Mouse (Mus musculus): ENCODE data around the gene Bud13. TPM values are rescaled to one million over a fixed set of nuclear protein-coding genes. Genes with fewer than 3 reads are reported as not detected.
"Not testable (repeated sequence)": the region's sequence is repeated elsewhere in the genome, so short reads cannot be mapped to it uniquely, and the experiment has no call there.

Gene Bud13
- total RNA-seq, 2 experiments from 2014 or later: 13.5 to 14.4 TPM

DNA sequence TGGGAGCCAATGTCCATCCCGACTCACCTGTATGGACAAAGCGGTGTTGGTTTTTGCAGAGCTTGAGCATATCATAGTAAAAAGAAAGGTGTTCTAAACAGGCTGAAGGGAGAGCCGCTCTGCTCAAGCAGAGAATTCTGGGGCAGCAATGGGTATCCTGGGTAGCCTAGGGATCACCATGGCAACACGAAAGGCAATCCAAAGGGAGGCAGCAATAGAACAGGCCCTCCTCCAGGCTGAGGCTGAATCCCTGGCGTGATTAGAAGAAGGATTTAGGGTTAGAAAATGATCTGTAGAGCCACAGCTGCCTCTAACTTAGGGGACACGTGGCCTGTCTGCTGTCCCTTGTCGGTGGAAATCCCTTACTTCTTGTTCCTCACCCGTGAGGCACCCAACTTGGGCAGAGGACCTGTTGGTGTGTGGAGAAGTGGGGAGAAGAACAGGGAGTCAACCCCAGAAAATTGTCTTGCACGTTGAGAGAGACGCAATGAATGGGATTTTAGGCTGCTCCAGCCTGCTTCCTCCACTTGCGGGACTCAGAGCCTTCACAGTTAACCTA is 33.1 kb downstream of the Bud13 start:
- TF ChIP-seq CTCF (conservative IDR thresholded peaks at IDR 0.05): no peak
- Histone ChIP-seq H3K4me3 (no peak overlapping the region), H3K27ac (peak overlapping the region; percentile 93)
- peak; percentile 54 to 83 for DNase-seq (ENCODE audit: low spot score in 2 of 2)

- peak in 1 of 2 experiments; percentile 52 for DNase-seq (ENCODE audit: low spot score in 2 of 2)
- H3K27ac ChIP-seq: peak overlapping the region; percentile 93
Observed at GRCm38 (mm10) chr9:46316388-46316787, 33.6 kb downstream of the Bud13 start.

DNA sequence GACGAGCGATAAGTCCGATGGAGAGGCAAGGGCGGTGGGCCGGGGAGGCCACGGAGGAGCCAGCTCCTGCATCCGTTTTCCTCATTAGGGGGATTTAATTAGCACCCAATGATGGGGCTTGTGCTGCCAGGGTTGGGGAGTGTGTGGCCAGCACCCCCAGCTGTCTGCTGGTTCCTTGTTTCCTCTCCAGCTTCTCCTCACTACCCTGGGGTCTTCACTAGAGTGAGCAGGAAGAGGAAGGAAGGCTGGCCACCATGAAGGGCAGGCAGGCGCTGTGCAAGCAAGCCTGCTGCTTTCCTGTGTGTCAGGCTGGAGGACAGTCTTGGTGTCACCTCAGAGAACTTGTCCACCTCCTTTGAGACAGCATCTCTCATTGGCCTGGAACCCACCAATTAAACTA is 34.1 kb downstream of the Bud13 start:
- DNase-seq (ENCODE audit: low spot score in 2 of 2): no peak
- H3K4me3 ChIP-seq: no peak overlapping the region
- no peak for TF ChIP-seq CTCF (conservative IDR thresholded peaks at IDR 0.05)
- H3K27ac ChIP-seq: peak overlapping the region; percentile 93

More at GRCm38 (mm10) chr9:46316388-46316787, 33.6 kb downstream of the Bud13 start:
- H3K4me3 ChIP-seq: no peak overlapping the region
- TF ChIP-seq CTCF (conservative IDR thresholded peaks at IDR 0.05): no peak

DNA sequence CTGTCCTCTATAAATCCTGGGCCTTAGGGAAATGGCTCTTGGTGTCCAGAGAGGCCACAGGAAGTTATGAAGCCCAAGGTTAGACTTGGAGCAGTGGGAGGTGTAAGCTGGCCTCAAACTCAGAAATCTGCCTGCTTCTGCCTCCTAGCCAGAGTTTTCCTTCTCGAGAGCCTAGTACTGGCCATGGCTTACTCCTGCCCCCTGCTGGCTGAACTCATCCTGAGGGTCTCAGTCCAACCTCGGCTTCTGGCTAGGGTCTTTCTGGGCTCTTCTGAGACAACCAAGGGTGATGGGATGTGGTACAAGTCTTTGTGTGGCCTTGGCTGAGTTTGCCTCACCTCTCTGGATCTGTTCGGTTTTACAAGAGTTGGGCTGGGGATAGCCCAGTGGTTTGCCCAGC is 35.1 kb downstream of the Bud13 start:
- peak; percentile 42 for TF ChIP-seq CTCF (conservative IDR thresholded peaks at IDR 0.05)
- no peak overlapping the region for H3K4me3 ChIP-seq
- H3K27ac ChIP-seq: no peak overlapping the region
- no peak for DNase-seq (ENCODE audit: low spot score in 2 of 2)

DNA sequence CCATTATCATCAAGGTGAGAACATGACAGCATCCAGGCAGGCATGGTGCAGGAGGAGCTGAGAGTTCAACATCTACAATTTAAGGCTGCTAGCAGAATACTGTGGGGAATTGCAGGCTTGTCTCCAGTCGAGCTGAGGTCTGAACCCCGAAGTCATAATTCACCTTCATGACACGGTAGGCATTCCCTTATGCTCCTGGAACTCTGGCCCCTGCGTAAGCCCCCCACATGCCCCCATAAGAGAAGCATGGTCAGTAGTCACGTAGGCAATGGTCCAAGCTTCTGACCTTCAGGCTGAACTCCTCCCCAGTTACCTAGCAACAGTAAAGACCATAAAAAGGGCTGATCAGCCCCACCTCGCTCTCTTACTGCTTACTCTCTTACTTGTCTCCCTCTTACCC is 37.1 kb downstream of the Bud13 start, which contains the start of gene 4931429L15Rik:
TSS of gene 4931429L15Rik (minus strand) at position 101 of the 400 bp plus-strand sequence.
- not testable (repeated sequence) for DNase-seq (ENCODE audit: low spot score in 2 of 2); H3K4me3 ChIP-seq; H3K27ac ChIP-seq

DNA sequence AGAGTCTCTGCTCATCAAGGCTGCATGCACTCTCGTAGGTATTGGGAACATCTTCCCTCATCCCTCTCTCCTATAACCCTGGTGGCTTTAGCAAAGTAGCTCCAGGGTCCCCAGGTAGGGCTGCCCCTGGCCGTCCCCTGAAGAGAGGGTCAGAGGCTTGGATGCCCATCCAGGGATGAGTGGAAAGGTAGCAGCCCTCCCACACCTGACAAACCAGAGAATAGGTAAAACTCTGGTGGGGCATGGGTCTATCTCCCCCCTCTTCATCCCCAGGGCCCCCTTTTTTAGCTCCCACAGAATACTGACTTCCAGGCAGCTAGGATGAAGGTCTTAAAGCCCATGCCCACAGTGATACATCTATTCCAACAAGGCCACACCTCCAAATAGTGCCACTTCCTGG is 37.7 kb downstream of the Bud13 start:
- H3K4me3 ChIP-seq: no peak overlapping the region
- no peak overlapping the region for H3K27ac ChIP-seq
- DNase-seq (ENCODE audit: low spot score in 2 of 2): no peak
- TF ChIP-seq CTCF (conservative IDR thresholded peaks at IDR 0.05): no peak

DNA sequence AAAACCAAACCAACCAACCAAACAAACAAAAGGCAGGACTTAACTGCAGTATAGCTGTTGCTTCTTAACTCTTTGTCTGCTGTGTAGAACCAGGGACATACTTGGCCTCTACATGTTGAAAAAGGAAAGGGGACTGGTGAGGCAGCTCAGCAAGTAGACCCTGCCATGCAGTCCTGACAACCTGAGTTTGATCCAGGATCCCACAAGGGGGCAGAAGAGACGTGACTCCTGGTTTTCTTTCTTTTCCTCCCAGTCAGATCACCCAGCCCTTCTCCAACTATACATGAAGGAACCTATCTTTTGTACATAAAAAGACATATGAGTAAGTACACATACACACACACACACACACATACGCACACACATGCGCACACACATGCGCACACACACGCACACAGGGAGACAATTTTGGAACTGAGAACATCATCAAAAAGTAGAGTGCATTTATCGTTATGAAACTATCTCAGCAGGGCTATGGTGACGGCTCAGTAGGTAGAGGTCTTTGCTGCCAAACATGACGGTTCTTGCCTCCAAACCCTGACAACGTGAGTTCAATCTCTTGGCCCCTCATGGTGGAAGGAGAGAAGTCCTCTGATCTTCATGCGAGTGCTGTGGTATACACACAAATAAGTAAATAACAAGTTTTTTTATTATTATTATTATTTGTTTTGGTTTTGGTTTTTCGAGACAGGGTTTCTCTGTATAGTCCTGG is 44.0 kb downstream of the Bud13 start:
- Histone ChIP-seq H3K27ac (no peak overlapping the region), H3K4me3 (no peak overlapping the region)
- DNase-seq (ENCODE audit: low spot score in 2 of 2): no peak
- peak; percentile 42 for TF ChIP-seq CTCF (conservative IDR thresholded peaks at IDR 0.05)

GRCm38 (mm10) chr9:46327706-46328571 is 45.1 kb downstream of the Bud13 start:
- no peak for DNase-seq (ENCODE audit: low spot score in 2 of 2)

GRCm38 (mm10) chr9:46328572-46329249 is 45.9 kb downstream of the Bud13 start:
- peak overlapping the region; percentile 50 for H3K4me3 ChIP-seq
- H3K27ac ChIP-seq: peak overlapping the region; percentile 89
- TF ChIP-seq CTCF (conservative IDR thresholded peaks at IDR 0.05): no peak
- DNase-seq (ENCODE audit: low spot score in 2 of 2): peak; percentile 57 to 58

More at GRCm38 (mm10) chr9:46327706-46328571, 45.1 kb downstream of the Bud13 start:
- peak; percentile 77 for TF ChIP-seq CTCF (conservative IDR thresholded peaks at IDR 0.05)
- H3K27ac ChIP-seq: peak overlapping the region; percentile 89
- no peak overlapping the region; the same call in 1 of the 2 replicates for H3K4me3 ChIP-seq

- Histone ChIP-seq H3K4me3 (peak overlapping the region; percentile 50), H3K27ac (peak overlapping the region; percentile 89)
- DNase-seq (ENCODE audit: low spot score in 2 of 2): no peak
- TF ChIP-seq CTCF (conservative IDR thresholded peaks at IDR 0.05): no peak
Observed at GRCm38 (mm10) chr9:46329250-46329648, 46.4 kb downstream of the Bud13 start.

DNA sequence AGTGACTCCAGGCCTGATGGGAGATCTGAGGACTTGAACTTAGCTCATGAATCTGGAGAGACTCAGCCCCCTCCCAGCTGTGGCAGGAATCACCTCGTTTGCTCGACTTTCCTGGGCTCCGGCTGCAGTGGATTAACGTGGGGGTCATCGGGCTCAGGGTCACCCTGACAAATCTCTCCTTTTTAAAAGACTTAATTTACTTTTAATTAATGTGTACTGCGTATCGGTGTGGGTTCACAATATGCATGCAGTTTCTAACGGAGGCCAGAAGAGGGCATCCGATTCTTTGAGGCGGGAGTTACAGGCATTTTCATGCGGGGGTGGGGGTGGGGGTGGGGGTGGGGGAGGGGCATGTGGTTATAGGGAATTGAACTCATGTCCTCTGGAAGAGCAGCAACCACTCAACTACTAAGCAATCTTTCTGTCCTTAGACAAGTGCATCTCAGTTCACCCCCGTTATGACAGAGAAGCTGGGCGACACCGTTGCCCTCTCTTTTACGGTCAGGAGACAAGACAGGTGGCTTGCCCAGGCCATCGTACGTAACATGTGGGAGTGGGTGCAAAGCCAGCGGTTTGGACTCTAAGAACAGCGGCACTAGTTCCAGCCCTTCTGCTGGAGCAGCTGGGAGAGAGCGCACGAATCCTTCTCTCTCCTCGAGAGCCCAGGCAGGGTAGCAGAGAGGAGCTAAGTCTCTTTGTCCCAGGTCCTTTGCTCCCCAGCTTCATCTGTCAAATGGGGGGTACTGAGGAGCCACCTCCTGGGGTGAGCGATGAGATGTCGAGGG is 47.2 kb downstream of the Bud13 start:
- no peak overlapping the region for H3K4me3 ChIP-seq
- TF ChIP-seq CTCF (conservative IDR thresholded peaks at IDR 0.05): peak; percentile 48
- DNase-seq (ENCODE audit: low spot score in 2 of 2): no peak
- H3K27ac ChIP-seq: peak overlapping the region; percentile 89; the same call in 1 of the 2 replicates

- Histone ChIP-seq H3K4me3 (no peak overlapping the region), H3K27ac (no peak overlapping the region)
- no peak for DNase-seq (ENCODE audit: low spot score in 2 of 2)
- no peak for TF ChIP-seq CTCF (conservative IDR thresholded peaks at IDR 0.05)
Observed at GRCm38 (mm10) chr9:46330586-46330895, 47.7 kb downstream of the Bud13 start.
